Mouse (Mus musculus) forebrain, postnatal 0 days (tissue): ENCODE data around the gene Asl. TPM values are rescaled to one million over a fixed set of nuclear protein-coding genes. Genes with fewer than 3 reads are reported as not detected.

Experiments
- ATAC-seq: fragments of 200-750 bp; cut with Nextera tagmentation; 2 replicates; pipeline ENCODE4 v1.8.0; 2017; ENCODE audit warnings: mild to moderate bottlenecking, moderate library complexity
- DNase-seq: peaks from one replicate; pipeline ENCODE4 v3.0.0-alpha.2; 2015
- H3K27ac ChIP-seq: fragments of 300-500 bp; sonication (generic); 2 replicates; pipeline ENCODE4 v1.5.1; 2014; ENCODE audit warnings: low read depth, mild to moderate bottlenecking, antibody characterized with exemption, low read length, moderate library complexity, mixed read lengths
- H3K27me3 ChIP-seq: fragments of 300-500 bp; sonication (generic); 2 replicates; pipeline ENCODE4 v1.6.1; 2014; ENCODE audit warnings: mild to moderate bottlenecking, low read length, mixed read lengths; ENCODE audit not compliant: insufficient read depth
- H3K36me3 ChIP-seq: fragments of 300-500 bp; sonication (generic); 2 replicates; pipeline ENCODE4 v1.6.1; 2014; ENCODE audit warnings: mild to moderate bottlenecking, moderate library complexity; ENCODE audit not compliant: insufficient read depth
- H3K4me1 ChIP-seq: fragments of 300-500 bp; sonication (generic); 2 replicates; pipeline ENCODE4 v1.6.1; 2014; ENCODE audit warnings: antibody characterized with exemption; ENCODE audit not compliant: insufficient read depth
- H3K4me2 ChIP-seq: fragments of 300-500 bp; sonication (generic); 2 replicates; pipeline ENCODE4 v1.6.1; 2014; ENCODE audit warnings: low read depth, mild to moderate bottlenecking, moderate library complexity
- H3K4me3 ChIP-seq: fragments of 300-500 bp; sonication (generic); 2 replicates; pipeline ENCODE4 v1.5.1; 2014; ENCODE audit warnings: low read depth, low read length, mixed read lengths
- H3K9ac ChIP-seq: fragments of 300-500 bp; sonication (generic); 2 replicates; pipeline ENCODE4 v1.6.1; 2014; ENCODE audit warnings: mild to moderate bottlenecking
- H3K9me3 ChIP-seq: fragments of 300-500 bp; sonication (generic); 2 replicates; pipeline ENCODE4 v1.6.1; 2016; ENCODE audit warnings: low read length
- CTCF ChIP-seq: sonication (generic); IDR thresholded peaks from 2 replicates; pipeline ENCODE4 v1.5.1; 2016; ENCODE audit warnings: antibody characterized with exemption, control low read depth, low read depth
- WGBS: fragments of 180-500 bp; shearing (Covaris S2); extraction: QIAGEN DNeasy Blood & Tissue Kit; methylation state at CpG from one replicate; pipeline ENCODE4 v1.1.7; 2014; 5-methylcytosine and 5-hydroxymethylcytosine counted together
- polyA plus RNA-seq: library from polyadenylated mRNA; unstranded; fragments of >200 nt; fragmentation: Nextera tagmentation; extraction: Ambion mirVana; gene quantifications from 2 replicates; pipeline ENCODE4 v1.2.1, GENCODE M21; 2015
- total RNA-seq: library from RNA; depleted of rRNA; stranded (reverse); fragments of >200 nt; gene quantifications from 2 replicates; pipeline ENCODE4 v1.2.3, GENCODE M21; 2014

Asl gene
- total and polyA plus RNA-seq, 2 experiments from 2014 or later = 33.2 to 39.3 TPM

GRCm38 (mm10) chr5:129997700-129998099 is 31.3 kb downstream of the Asl start:
- no peak for ATAC-seq
- TF ChIP-seq CTCF = no peak; the same call in 1 of the 2 replicates
- Histone ChIP-seq H3K36me3 (no peaks in the 10 kb centered on the region), H3K27ac (no peak overlapping the region), H3K9me3 (no peaks in the 10 kb centered on the region), H3K4me3 (no peak overlapping the region), H3K9ac (no peak overlapping the region), H3K4me2 (no peak overlapping the region), H3K27me3 (no peaks in the 10 kb centered on the region), H3K4me1 (peaks cover 9% of the 10 kb centered on the region; the same call in 1 of the 2 replicates)
- WGBS = 73% methylated on average over 19 of the region's 19 CpGs
- no peak for DNase-seq

DNA sequence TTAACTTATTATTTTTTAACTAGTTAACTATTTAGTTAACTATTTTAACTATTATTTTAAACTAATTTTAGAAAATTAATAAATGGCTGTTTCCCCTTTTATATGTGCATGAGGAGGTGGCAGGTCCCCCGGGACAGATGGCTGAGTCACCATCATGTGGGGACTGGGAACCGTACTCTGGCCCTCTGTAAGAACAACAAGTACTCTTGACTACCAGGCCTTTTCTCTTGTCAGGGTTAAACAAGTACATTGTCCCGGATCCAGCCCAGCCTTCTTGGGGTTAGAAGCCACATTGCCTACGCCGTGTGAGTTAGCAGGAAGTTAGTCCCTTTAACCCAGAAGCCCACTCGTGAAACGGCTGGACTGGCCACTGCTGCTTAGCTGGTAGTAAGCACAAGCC is 34.1 kb downstream of the Asl start:
- WGBS = 88% methylated on average over 7 of the region's 7 CpGs
- H3K4me1 ChIP-seq = no peaks in the 10 kb centered on the region

GRCm38 (mm10) chr5:129993374-129993773 is 35.7 kb downstream of the Asl start:
- DNase-seq = no peak
- Histone ChIP-seq H3K4me1 (no peaks in the 10 kb centered on the region), H3K4me2 (no peak overlapping the region), H3K9ac (no peak overlapping the region), H3K4me3 (no peak overlapping the region), H3K27me3 (no peaks in the 10 kb centered on the region), H3K9me3 (no peaks in the 10 kb centered on the region), H3K27ac (no peak overlapping the region), H3K36me3 (no peaks in the 10 kb centered on the region)
- no peak for ATAC-seq
- 95% methylated on average over 14 of the region's 14 CpGs for WGBS
- no peak for TF ChIP-seq CTCF

More for the DNA sequence above, 34.1 kb downstream of the Asl start:
- Histone ChIP-seq H3K36me3 (no peaks in the 10 kb centered on the region), H3K27me3 (no peaks in the 10 kb centered on the region), H3K4me3 (no peak overlapping the region), H3K27ac (no peak overlapping the region), H3K9me3 (no peaks in the 10 kb centered on the region), H3K4me2 (no peak overlapping the region), H3K9ac (no peak overlapping the region)
- ATAC-seq (no peak), DNase-seq (no peak)
- TF ChIP-seq CTCF = no peak

DNA sequence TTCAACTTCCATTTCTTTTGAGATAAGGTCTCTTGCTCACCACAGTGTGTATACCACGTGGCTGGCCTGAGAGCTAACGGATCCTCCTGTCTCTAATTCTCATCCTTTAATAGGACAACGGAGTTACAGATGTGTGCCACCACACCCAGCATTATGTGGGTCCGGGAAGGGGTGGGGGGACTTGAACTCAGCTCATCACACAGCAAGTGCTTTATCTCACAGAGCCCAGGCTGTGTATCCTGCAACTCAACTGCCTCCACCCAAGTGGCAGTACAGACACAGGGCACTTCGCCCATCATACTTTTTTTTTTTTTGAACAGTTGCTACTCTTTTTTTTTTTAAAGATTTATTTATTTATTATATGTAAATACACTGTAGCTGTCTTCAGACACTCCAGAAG is 37.1 kb downstream of the Asl start:
- no peak for DNase-seq
- 93% methylated on average over 5 of the region's 5 CpGs for WGBS
- ATAC-seq = no peak
- TF ChIP-seq CTCF = no peak
- H3K27ac ChIP-seq = no peak overlapping the region
- H3K4me3 ChIP-seq = no peak overlapping the region
- no peak overlapping the region for H3K9ac ChIP-seq
- no peak overlapping the region for H3K4me2 ChIP-seq
- no peaks in the 10 kb centered on the region for H3K27me3 ChIP-seq
- H3K36me3 ChIP-seq = no peaks in the 10 kb centered on the region
- no peaks in the 10 kb centered on the region for H3K9me3 ChIP-seq
- no peaks in the 10 kb centered on the region for H3K4me1 ChIP-seq

DNA sequence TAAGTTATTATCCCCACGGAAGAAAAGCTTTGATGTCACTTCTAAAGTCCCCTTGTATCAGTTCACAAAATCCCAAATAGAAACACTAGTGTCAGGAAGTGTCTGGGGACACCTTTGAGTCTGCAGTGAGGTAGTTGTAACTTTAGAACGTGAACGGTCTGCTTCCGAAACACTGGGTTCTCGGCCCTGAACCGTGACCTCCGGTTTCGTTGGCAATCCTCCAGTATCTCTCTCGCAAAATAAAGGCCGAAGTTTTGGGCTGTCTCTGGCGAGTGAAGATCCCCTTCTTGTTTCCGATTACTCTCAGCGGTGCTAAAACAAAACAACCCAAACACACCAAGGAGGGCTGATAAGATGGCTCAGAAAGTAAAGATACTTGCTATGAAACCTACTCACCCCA is 39.7 kb downstream of the Asl start:
- Histone ChIP-seq H3K36me3 (no peaks in the 10 kb centered on the region), H3K9me3 (no peaks in the 10 kb centered on the region), H3K27me3 (no peaks in the 10 kb centered on the region), H3K4me2 (no peak overlapping the region), H3K4me1 (no peaks in the 10 kb centered on the region), H3K4me3 (no peak overlapping the region), H3K27ac (no peak overlapping the region), H3K9ac (no peak overlapping the region)
- 83% methylated on average over 13 of the region's 13 CpGs for WGBS
- no peak for DNase-seq
- TF ChIP-seq CTCF = no peak
- no peak for ATAC-seq

DNA sequence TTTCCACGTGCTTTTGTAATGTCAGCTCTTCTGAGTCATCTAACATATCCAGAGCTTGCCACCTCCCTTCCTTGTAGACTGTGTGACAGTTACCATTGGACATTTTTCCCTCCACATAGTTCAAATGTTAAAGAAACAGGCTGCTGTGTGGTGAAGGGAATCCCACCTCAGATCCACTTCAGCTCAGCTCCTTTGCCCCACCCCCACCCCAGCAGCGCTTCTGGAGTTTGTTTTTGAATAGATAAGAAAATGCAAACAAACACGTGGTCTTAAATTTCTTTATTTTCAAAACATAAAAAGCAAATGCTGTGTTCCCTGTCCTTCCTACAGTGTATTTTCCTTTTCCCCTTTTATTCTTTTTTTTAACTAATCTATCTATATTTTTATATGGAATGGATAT is 48.8 kb downstream of the Asl start:
- peaks cover 10% of the 10 kb centered on the region for H3K36me3 ChIP-seq
- H3K4me2 ChIP-seq = no peak overlapping the region
- no peak for TF ChIP-seq CTCF
- no peaks in the 10 kb centered on the region for H3K9me3 ChIP-seq
- no peaks in the 10 kb centered on the region for H3K4me1 ChIP-seq
- no peak overlapping the region for H3K9ac ChIP-seq
- H3K27me3 ChIP-seq = no peaks in the 10 kb centered on the region
- no peak for DNase-seq
- WGBS = 76% methylated on average over 3 of the region's 3 CpGs
- no peak overlapping the region for H3K27ac ChIP-seq
- no peak for ATAC-seq
- H3K4me3 ChIP-seq = no peak overlapping the region

- Histone ChIP-seq H3K36me3 (peaks cover 9% of the 10 kb centered on the region), H3K4me1 (no peaks in the 10 kb centered on the region), H3K9me3 (no peaks in the 10 kb centered on the region), H3K9ac (no peak overlapping the region), H3K4me2 (no peak overlapping the region), H3K27ac (no peak overlapping the region), H3K4me3 (no peak overlapping the region), H3K27me3 (no peaks in the 10 kb centered on the region)
- TF ChIP-seq CTCF = no peak
- DNase-seq (no peak), ATAC-seq (no peak)
- whole genome bisulfite sequencing = 91% methylated on average over 5 of the region's 5 CpGs
Observed at GRCm38 (mm10) chr5:129978608-129979007, 50.4 kb downstream of the Asl start.

DNA sequence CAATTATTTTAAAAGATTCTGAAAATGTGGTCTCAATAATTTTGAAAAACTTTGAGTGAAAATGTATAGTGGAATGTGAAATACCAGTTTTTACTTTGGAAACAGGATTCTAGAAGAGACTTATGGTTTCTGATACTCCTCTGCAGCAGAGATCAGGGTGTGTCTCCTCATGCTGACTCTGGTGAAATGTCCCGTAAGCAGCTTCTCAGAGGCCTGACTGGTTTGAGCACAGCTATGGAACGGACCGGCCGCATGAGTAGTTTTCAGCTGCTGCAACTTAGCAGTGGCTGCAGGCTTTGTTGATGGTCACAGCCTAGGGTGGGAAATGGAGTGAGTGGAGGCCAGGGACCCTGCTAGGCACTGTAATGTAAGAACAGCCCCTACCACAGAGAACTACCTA is 51.3 kb downstream of the Asl start:
- H3K4me1 ChIP-seq = no peaks in the 10 kb centered on the region
- ATAC-seq = no peak
- no peak overlapping the region for H3K9ac ChIP-seq
- H3K36me3 ChIP-seq = peaks cover under 1% of the 10 kb centered on the region; the same call in 1 of the 2 replicates
- DNase-seq = no peak
- no peak overlapping the region for H3K4me2 ChIP-seq
- 82% methylated on average over 4 of the region's 4 CpGs for WGBS
- no peak overlapping the region for H3K27ac ChIP-seq
- H3K9me3 ChIP-seq = no peaks in the 10 kb centered on the region
- no peak overlapping the region for H3K4me3 ChIP-seq
- no peaks in the 10 kb centered on the region for H3K27me3 ChIP-seq
- TF ChIP-seq CTCF = no peak
